Mouse (Mus musculus) CH12.LX (cell line): ENCODE results near the gene Dppa3. TPM values are rescaled to one million over a fixed set of nuclear protein-coding genes. Genes with fewer than 3 reads are reported as not detected.
A peak's percentile ranks its signal among the peaks of the same experiment; 100 is the strongest.

Experiments used
- DNase-seq: peaks from one replicate; pipeline ENCODE4 v3.0.0-alpha.2; 2013; ENCODE audit errors: extremely low read depth
- H3K27ac ChIP-seq: 2 replicates; pipeline ENCODE4 v1.5.1; 2012; ENCODE audit warnings: low read depth, mild to moderate bottlenecking, control low read depth, moderate library complexity; ENCODE audit not compliant: insufficient read depth
- H3K27me3 ChIP-seq: replicated peaks from 2 replicates; pipeline ENCODE3; 2012; ENCODE audit warnings: inconsistent platforms
- H3K36me3 ChIP-seq, 2 experiments: replicated peaks in 1 of 2; 2 replicates each; pipeline versions ENCODE3 to v1.6.1; 2012; ENCODE audit warnings: inconsistent platforms in 1 of 2, low read length in 1 of 2, mild to moderate bottlenecking in 1 of 2, mixed read lengths in 1 of 2, moderate library complexity in 1 of 2; ENCODE audit not compliant: control insufficient read depth in 1 of 2, insufficient read depth in 1 of 2
- H3K4me1 ChIP-seq, 2 experiments: 2 replicates each; pipeline ENCODE4 v1.6.1; 2012; ENCODE audit warnings: inconsistent platforms in 1 of 2, moderate library complexity in 1 of 2; ENCODE audit not compliant: insufficient read depth in 2 of 2, control insufficient read depth in 1 of 2
- H3K4me2 ChIP-seq: 2 replicates; pipeline ENCODE4 v1.6.1; 2012; ENCODE audit warnings: low read depth, mild to moderate bottlenecking, control low read depth; ENCODE audit not compliant: poor library complexity, insufficient read depth, severe bottlenecking
- H3K4me3 ChIP-seq, 3 experiments: fragments of 150-350 bp in 1 of 3; sonication (generic) in 1 of 3; replicated peaks in 1 of 3; 2 replicates each; pipeline versions ENCODE3 to v1.5.1; 2011 to 2012; ENCODE audit warnings: low read depth in 2 of 3, low read length in 2 of 3, mild to moderate bottlenecking in 2 of 3, moderate library complexity in 2 of 3, control low read depth in 1 of 3, improper control_type of control experiment in 1 of 3, inconsistent platforms in 1 of 3, mixed read lengths in 1 of 3; ENCODE audit not compliant: poor library complexity in 1 of 3
- H3K79me2 ChIP-seq: replicated peaks from 2 replicates; pipeline ENCODE4 v1.6.1; 2012; ENCODE audit warnings: mild to moderate bottlenecking, moderate library complexity; ENCODE audit not compliant: control insufficient read depth, poor library complexity, insufficient read depth, severe bottlenecking; ENCODE audit errors: extremely low read depth
- H3K9ac ChIP-seq: 2 replicates; pipeline ENCODE4 v1.6.1; 2012; ENCODE audit warnings: low read depth, mild to moderate bottlenecking, control low read depth, moderate library complexity; ENCODE audit not compliant: insufficient read depth
- H3K9me3 ChIP-seq: replicated peaks from 2 replicates; pipeline ENCODE3; 2012; ENCODE audit warnings: low read length, inconsistent platforms, mixed read lengths
- BHLHE40 ChIP-seq: IDR thresholded peaks from 2 replicates; pipeline ENCODE4 v1.6.1; 2011; ENCODE audit warnings: mild to moderate bottlenecking, low read depth, low read length, improper control_type of control experiment
- CTCF ChIP-seq, 2 experiments: IDR thresholded peaks in 1 of 2; conservative IDR thresholded peaks in 1 of 2; 2 replicates each; pipeline ENCODE4 v1.5.1; 2011 to 2012; ENCODE audit warnings: low read depth in 2 of 2, low read length in 2 of 2, improper control_type of control experiment in 1 of 2, inconsistent platforms in 1 of 2, mild to moderate bottlenecking in 1 of 2, moderate library complexity in 1 of 2
- ETS1 ChIP-seq: conservative IDR thresholded peaks from 2 replicates; pipeline ENCODE4 v1.6.1; 2012; ENCODE audit warnings: low read depth, mild to moderate bottlenecking, inconsistent platforms, low read length, improper control_type of control experiment, moderate library complexity
- GABPA ChIP-seq: IDR thresholded peaks from 2 replicates; pipeline ENCODE4 v1.6.1; 2012; ENCODE audit warnings: low read depth, low read length, improper control_type of control experiment, inconsistent platforms; ENCODE audit not compliant: insufficient replicate concordance
- IRF4 ChIP-seq: IDR thresholded peaks from 2 replicates; pipeline ENCODE4 v1.6.1; 2014; ENCODE audit warnings: low read depth, mild to moderate bottlenecking, inconsistent platforms, low read length, improper control_type of control experiment
- MAX ChIP-seq: IDR thresholded peaks from 2 replicates; pipeline ENCODE4 v1.6.1; 2011; ENCODE audit warnings: low read length, improper control_type of control experiment
- MAZ ChIP-seq: IDR thresholded peaks from 2 replicates; pipeline ENCODE4 v1.6.1; 2012; ENCODE audit warnings: low read depth, mild to moderate bottlenecking, inconsistent platforms, low read length, improper control_type of control experiment, moderate library complexity
- MEF2A ChIP-seq: IDR thresholded peaks from 2 replicates; pipeline ENCODE4 v1.6.1; 2014; ENCODE audit warnings: low read depth, mild to moderate bottlenecking, inconsistent platforms, low read length, improper control_type of control experiment, borderline replicate concordance
- MYC ChIP-seq: IDR thresholded peaks from 2 replicates; pipeline ENCODE4 v1.6.1; 2011; ENCODE audit warnings: low read depth, mild to moderate bottlenecking, improper control_type of control experiment, low read length
- NRF1 ChIP-seq: IDR thresholded peaks from 2 replicates; pipeline ENCODE4 v1.6.1; 2014; ENCODE audit warnings: low read depth, mild to moderate bottlenecking, inconsistent platforms, low read length, improper control_type of control experiment, moderate library complexity
- PAX5 ChIP-seq: IDR thresholded peaks from 2 replicates; pipeline ENCODE4 v1.6.1; 2012; ENCODE audit warnings: low read length, inconsistent platforms, mixed read lengths
- RAD21 ChIP-seq: IDR thresholded peaks from 2 replicates; pipeline ENCODE4 v1.6.1; 2011; ENCODE audit warnings: low read depth, mild to moderate bottlenecking, low read length, improper control_type of control experiment, moderate library complexity
- SMC3 ChIP-seq: IDR thresholded peaks from 2 replicates; pipeline ENCODE4 v1.6.1; 2011; ENCODE audit warnings: low read depth, low read length, improper control_type of control experiment
- UBTF ChIP-seq: IDR thresholded peaks from 2 replicates; pipeline ENCODE4 v1.6.1; 2012; ENCODE audit warnings: low read depth, mild to moderate bottlenecking, inconsistent platforms, low read length, improper control_type of control experiment, moderate library complexity
- USF1 ChIP-seq: IDR thresholded peaks from 2 replicates; pipeline ENCODE4 v1.6.1; 2014; ENCODE audit warnings: low read depth, mild to moderate bottlenecking, inconsistent platforms, low read length, improper control_type of control experiment
- USF2 ChIP-seq: conservative IDR thresholded peaks from 2 replicates; pipeline ENCODE4 v1.6.1; 2011; ENCODE audit warnings: low read depth, low read length, improper control_type of control experiment
- ZMIZ1 ChIP-seq: IDR thresholded peaks from 2 replicates; pipeline ENCODE4 v1.6.1; 2012; ENCODE audit warnings: low read depth, mild to moderate bottlenecking, inconsistent platforms, low read length, improper control_type of control experiment
- ZNF384 ChIP-seq: IDR thresholded peaks from 2 replicates; pipeline ENCODE4 v1.6.1; 2012; ENCODE audit warnings: low read depth, low read length, improper control_type of control experiment, inconsistent platforms
- dilution Hi-C: fragments of 300-500 bp; cut with MboI; formaldehyde crosslinking; loops from 2 replicates; pipeline ENCODE4 v1.14.3; 2020; ENCODE audit warnings: low sequenced_read_pairs; ENCODE audit not compliant: extremely low pct_unique_long_range_greater_than_20kb, extremely low pct_ligation_motif_present
- in situ Hi-C: fragments of 300-500 bp; cut with MboI; formaldehyde crosslinking; loops from 3 replicates; pipeline ENCODE4 v1.14.3; 2019; ENCODE audit warnings: low sequenced_read_pairs, low pct_ligation_motif_present, low pct_unique_long_range_greater_than_20kb, mixed read lengths
- polyA plus RNA-seq: library from polyadenylated mRNA; unstranded; fragments of >175 nt; gene quantifications from 2 replicates; pipeline ENCODE4 v1.2.1, GENCODE M21; 2012; ENCODE audit warnings: low read depth; ENCODE audit not compliant: insufficient read length
- total RNA-seq, 2 experiments: library from RNA; depleted of rRNA; stranded (reverse); fragments of 300-350 nt in 1 of 2; fragments of >200 nt in 1 of 2; gene quantifications; 2 replicates each; pipeline ENCODE4 v1.2.3; 2012 to 2014

Gene Dppa3
- total and polyA plus RNA-seq, 3 experiments: not detected

DNA sequence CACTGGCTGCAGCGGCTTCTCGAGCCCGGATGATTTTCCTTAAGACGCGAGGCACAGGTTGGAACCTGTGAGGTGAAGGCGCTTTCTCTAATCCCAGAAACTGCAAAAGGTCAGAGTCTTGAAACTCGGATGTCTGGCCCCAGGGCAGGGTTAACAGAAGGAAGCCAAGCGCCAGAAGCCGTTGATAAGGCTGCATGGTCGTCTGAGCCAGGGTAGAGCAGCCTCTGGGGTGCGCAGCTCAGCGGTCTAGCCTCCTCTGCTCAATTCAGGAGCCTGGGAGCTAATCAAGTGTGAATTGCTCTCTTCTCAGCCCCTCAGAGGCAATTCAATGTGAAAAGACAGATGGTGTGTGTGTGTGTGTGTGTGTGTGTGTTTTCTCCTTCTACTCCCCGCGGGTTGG is 16.4 kb upstream of the Dppa3 start, which contains the start of gene Gdf3:
Gene Gdf3, minus strand, starts transcription at position 317 of the 400 bp plus-strand sequence.
- Histone ChIP-seq H3K9me3 (peaks cover 2% of the 10 kb centered on the region), H3K79me2 (no peaks in the 10 kb centered on the region; the same call in 1 of the 2 replicates), H3K4me3 (no peak within 1 kb of the TSS), H3K27me3 (no peaks in the 10 kb centered on the region), H3K27ac (no peak within 1 kb of the TSS), H3K4me1 (peaks cover 0 to under 1% of the 10 kb centered on the region in 2 experiments; a peak in 2 of 4 replicates), H3K9ac (no peak within 1 kb of the TSS), H3K36me3 (no peaks in the 10 kb centered on the region), H3K4me2 (no peak within 1 kb of the TSS)
- dilution Hi-C loops: no loop called here
- in situ Hi-C loops: no loop called here
- no peak for DNase-seq
- TF ChIP-seq MAX (no peak), USF2 (no peak)

DNA sequence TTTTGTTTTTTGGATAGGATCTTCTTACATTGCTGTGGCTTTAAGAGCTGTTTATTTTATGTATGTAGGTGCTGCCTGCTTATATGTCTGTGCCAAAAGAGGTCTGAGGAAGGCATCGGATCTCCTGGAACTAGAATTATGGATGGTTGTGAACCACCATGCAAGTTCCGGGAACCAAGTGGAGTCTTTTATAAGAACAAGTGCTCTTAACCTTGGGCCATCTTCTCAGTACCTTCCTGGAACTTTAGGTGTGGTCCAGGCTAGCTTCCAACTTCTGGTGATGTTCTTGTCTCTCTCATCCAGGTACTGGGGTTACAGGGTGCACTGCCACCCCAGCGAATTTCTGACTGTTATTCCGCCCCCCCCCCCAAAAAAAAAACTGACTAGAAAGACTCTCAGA is 13.8 kb upstream of the Dppa3 start:
- TF ChIP-seq NRF1 (no peak), UBTF (no peak), GABPA (no peak)
- Histone ChIP-seq H3K79me2 (no peaks in the 10 kb centered on the region; the same call in 1 of the 2 replicates), H3K27ac (no peak overlapping the region), H3K4me1 (no peaks in the 10 kb centered on the region), H3K36me3 (no peaks in the 10 kb centered on the region), H3K27me3 (no peaks in the 10 kb centered on the region), H3K9me3 (peaks cover 2% of the 10 kb centered on the region), H3K9ac (no peak overlapping the region), H3K4me3 (no peak overlapping the region), H3K4me2 (no peak overlapping the region)
- no peak for DNase-seq
- in situ Hi-C loops (no loop called here), dilution Hi-C loops (no loop called here)

DNA sequence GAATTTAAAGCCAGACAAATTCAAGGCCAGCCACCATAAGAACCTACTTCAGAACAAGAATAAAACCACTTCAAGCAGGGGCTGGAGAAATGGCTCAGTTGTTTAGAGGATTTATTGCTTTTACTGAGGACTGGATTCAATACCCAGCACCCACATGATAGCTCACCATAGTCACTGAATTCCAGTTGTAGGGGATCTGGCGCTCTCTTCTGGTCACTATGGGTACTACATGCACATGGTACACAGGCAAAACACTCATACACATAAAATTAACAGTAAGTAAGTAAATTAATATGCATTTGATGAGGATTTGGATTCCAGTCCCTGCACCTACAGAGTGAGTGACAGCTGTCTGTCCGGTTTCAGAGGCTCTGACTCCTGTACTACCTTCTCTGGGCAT is 12.2 kb upstream of the Dppa3 start:
- DNase-seq: peak; percentile 42
- Histone ChIP-seq H3K4me3 (no peak overlapping the region), H3K9ac (no peak overlapping the region), H3K79me2 (no peaks in the 10 kb centered on the region), H3K4me2 (no peak overlapping the region), H3K9me3 (peaks cover 2% of the 10 kb centered on the region), H3K27ac (no peak overlapping the region), H3K4me1 (no peaks in the 10 kb centered on the region), H3K36me3 (no peaks in the 10 kb centered on the region), H3K27me3 (no peaks in the 10 kb centered on the region)
- TF ChIP-seq ZMIZ1 (no peak), ETS1 (no peak), PAX5 (no peak), USF1 (no peak), RAD21 (peak; percentile 59), CTCF (conservative IDR thresholded peaks at IDR 0.05 in 1 of 2, IDR thresholded peaks at IDR 0.05 in 1 of 2; ENCODE audit: low read depth in 2 of 2, low read length in 2 of 2) (peak; percentile 64 to 72), SMC3 (peak; percentile 60), MYC (no peak), IRF4 (no peak), BHLHE40 (no peak), MEF2A (no peak), ZNF384 (no peak), MAZ (no peak)
- in situ Hi-C loops: no loop called here
- dilution Hi-C loops: no loop called here
